Mouse (Mus musculus) WW6 (cell line): ENCODE measurements around the gene Lta.

Experiments used
- DNase-seq: peaks from one replicate; pipeline ENCODE4 v3.0.0-alpha.2; 2013; ENCODE audit warnings: low read depth, low spot score

Gene Lta

GRCm38 (mm10) chr17:35185639-35186611, 19.2 kb downstream of the Lta start:
- DNase-seq = peak; percentile 62

- no peak for DNase-seq
These were observed 25.1 kb downstream of the Lta start for GRCm38 (mm10) chr17:35180093-35180492.

DNA sequence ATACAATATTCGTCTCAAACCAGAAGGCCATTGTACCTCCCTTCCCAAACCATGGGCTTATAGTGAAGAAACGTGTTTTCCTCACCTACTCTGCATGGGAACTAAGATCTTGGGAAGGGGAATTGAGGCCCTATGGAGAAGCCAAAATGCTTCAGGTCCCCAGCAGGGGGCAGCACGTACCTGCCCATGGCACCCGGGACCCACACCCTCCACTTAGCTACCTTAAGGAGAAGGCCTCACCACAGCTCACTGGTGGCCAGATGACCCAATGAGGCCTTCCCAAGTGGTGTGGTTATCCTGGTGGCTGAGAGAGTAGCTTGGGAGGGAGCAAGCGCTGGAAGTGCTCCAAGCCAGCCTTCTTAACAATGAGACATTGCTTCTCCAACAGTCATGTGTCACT, 26.6 kb downstream of the Lta start:
- peak; percentile 47 for DNase-seq

GRCm38 (mm10) chr17:35175968-35176367, 29.2 kb downstream of the Lta start, which contains the start of gene Aif1:
Gene Aif1, minus strand, starts transcription at chr17:35176068.
- DNase-seq = no peak

- DNase-seq = no peak
These were observed 29.8 kb downstream of the Lta start for GRCm38 (mm10) chr17:35175382-35175781.

GRCm38 (mm10) chr17:35174201-35174977, 30.8 kb downstream of the Lta start:
- DNase-seq = no peak

- DNase-seq = no peak
These were observed 31.8 kb downstream of the Lta start for GRCm38 (mm10) chr17:35173329-35173728.

DNA sequence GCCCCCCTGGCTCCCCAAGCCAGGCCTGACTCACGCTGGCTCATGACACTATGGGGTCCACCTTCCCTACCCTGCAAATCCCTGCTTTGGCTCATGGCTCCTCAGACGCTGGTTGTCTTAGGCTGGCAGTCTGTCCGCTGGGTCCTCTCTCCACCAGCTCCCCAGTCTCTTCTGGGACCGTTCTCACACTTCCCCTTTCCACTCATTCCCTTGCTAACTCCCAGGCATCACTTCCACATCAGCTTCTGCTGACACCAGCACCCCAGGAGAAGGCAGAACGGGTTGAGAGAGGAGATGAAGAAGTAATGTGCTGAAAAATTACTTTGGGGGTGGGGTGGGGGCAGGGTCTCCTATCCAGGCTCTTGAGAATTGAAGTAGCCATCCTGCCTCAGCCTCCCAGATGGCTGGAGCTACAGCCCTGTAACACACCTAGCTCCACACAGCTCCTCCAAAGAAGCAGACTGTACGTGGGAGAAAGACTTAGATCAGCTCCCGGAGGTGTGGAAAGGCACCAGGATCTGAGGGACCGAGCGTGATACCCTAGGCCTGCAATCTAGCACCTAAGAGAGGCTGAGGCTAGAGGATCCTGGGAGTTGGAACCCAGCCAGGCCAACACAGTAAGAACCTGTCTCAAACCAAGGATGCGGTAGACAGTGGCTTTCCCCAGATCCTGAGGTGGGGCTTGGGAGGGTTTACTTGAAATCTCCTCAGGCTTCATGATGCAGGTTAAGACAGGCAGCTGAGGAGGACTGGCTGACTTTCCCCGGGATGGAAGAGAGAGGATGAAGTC, 32.5 kb downstream of the Lta start:
- DNase-seq = no peak

GRCm38 (mm10) chr17:35168541-35169207, 36.5 kb downstream of the Lta start:
- DNase-seq = no peak

DNA sequence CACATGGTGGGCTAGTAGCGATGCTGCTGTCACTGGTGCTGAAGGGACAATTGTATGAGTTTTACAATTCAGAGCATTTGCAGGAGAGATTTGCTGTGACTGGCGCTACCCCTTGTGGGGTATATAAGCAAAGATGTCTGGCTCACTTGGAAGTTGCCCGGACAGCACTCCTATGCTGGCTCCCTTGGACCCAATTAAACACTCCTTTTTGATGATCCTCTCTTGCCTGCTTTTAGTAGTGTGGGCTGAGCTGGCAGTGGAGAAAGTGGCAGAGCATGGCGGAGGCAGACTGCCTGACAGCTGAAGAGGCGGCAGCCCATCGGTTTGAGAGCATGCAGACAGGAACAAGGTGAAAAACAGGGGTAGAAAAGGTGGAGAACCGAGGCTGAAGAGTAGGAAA, 37.4 kb downstream of the Lta start:
- DNase-seq = no peak

GRCm38 (mm10) chr17:35166352-35167035, 38.7 kb downstream of the Lta start:
- DNase-seq = peak; percentile 86

DNA sequence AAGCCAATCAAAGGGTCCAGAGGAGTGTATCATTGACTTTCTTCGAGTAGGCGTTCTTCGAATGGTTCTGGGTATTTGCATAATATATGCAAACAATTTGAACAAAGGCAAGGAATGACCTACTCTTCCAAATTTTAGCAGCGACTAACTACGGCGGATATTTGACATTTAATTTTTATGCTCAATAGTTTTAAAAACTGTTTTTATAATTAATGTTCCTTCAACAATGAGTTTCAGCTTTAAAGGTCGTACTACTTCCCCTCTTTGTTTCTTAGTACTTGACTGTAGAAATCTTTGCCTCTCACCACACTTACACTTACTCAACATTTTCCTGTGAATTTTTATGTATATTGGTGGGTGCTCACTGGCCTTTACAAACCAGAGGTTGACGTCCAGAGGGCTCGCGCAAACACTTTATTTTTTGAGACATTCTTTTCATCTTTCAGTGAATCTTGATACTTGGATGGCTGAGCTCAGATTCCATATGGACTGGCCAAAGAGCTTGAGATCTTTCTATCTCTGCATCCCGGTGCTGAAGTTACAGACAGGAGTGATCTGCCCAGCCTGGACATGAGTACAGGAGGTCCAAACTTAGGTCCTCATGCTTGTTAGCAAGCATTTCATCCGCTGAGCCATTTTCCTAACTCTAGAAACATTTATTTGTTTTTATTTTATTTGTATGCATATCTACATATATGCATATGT, 39.5 kb downstream of the Lta start:
- no peak for DNase-seq

DNA sequence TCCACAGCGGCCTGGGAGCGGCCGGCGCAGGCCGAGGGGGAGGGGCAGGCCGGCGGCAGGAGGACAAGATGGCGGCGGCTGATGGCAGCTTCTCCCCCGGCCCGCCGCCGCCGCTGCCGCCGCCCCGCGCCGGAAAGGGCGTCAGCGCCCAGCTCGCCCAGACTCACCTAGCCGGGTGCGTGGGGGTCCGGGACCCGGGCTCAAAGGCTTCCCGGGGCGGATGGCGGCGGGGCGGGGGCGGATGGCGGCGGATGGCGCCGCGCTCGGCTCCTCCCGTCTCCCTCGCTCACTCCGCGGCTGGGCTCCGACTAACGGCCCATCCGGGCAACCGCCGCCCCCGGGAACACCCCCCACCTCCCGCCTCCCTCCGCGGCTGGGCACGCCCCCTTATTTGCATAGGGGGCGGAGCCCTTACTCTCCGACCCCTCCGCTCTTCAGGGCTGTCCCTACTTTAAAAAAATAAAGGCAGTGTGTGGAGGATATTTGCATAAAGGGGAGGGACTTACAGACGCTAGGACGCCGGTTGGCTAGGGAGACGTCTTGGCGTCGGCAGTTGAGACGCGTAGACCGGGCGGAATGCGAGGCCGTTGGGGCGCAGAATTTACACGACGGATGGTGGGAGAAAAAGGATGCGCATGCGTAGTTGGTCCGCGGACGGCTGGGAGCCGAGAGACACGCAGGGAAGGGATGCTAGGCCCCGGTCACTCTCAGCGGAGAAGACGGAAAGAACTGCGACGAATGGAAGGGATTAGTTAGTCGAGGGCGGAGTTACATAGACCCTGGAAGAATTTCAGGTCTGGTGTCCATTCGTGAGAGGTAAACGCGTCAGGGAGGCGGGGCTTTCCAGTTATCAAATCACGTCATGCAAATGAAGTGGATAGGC, 40.3 kb downstream of the Lta start, which contains the start of gene Prrc2a:
Prrc2a (minus strand) TSS at position 330 of the 883 bp plus-strand sequence.
- peak; percentile 96 for DNase-seq

- DNase-seq = no peak
These were observed 41.0 kb downstream of the Lta start for GRCm38 (mm10) chr17:35164218-35164567.

DNA sequence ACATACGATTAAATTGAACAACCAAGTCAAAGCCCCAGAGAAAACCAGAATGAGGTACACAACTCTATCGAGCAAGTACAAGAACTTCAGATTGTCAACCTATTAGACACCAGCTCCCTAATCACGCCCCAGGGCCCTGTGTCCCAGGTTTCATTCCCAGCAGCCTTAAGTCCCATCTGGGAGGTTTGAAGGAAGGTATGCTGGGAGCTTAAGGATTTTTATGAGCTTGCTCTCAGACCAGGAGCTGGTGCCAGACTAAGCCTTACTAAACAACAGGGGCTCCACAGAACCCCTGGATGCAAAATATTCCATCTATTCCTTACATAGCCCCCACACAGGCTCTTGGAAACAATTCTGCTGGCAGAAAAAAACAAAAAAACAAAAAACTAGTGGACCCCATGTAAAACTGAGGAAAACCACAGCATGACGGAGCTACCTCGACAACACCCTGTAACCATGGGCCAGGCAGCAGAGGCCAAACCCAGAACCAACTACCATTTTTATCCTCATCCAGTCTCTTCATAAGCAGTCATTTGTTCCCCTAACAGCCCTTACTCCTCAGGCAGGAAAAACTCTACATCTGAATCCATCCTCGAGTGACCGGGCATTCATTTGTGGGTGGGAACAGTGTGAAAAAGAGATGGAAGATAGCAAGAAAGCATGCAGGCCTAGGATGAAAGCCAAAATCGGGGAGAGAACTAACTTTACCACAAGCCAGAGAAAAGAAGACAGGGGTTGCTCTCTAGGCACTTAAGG, 41.6 kb downstream of the Lta start:
- DNase-seq = no peak

DNA sequence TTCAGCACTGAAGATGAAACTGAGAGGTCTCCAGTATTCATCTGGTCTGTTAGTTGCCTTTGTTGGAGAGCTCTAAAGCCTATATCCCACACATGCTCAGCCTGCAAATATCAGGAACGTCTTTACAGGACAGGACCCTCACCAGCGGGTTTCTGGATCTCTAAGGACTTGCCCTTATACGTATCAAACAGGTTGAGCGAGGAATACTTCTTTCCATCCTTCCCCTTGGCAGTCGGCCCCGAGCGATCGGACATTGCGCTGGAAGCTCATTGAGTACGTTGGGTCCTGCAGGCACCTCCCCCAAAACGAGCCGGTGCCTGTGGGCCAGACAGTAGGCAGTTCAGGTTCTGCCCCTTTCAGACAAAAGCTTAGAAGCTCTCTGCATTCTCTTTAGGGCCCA, 42.4 kb downstream of the Lta start:
- no peak for DNase-seq

GRCm38 (mm10) chr17:35162121-35162520, 43.0 kb downstream of the Lta start:
- no peak for DNase-seq

GRCm38 (mm10) chr17:35161421-35161820, 43.7 kb downstream of the Lta start:
- no peak for DNase-seq
